Mouse (Mus musculus): Measurements from ENCODE around the gene Arpc1a. TPM values are rescaled to one million over a fixed set of nuclear protein-coding genes. Genes with fewer than 3 reads are reported as not detected.
A peak's percentile ranks its signal among the peaks of the same experiment; 100 is the strongest.
"Not testable (repeated sequence)": the region's sequence is repeated elsewhere in the genome, so short reads cannot be mapped to it uniquely, and the experiment has no call there.

Arpc1a gene
- total RNA-seq, 2 experiments from 2014 or later = 178 to 190 TPM

DNA sequence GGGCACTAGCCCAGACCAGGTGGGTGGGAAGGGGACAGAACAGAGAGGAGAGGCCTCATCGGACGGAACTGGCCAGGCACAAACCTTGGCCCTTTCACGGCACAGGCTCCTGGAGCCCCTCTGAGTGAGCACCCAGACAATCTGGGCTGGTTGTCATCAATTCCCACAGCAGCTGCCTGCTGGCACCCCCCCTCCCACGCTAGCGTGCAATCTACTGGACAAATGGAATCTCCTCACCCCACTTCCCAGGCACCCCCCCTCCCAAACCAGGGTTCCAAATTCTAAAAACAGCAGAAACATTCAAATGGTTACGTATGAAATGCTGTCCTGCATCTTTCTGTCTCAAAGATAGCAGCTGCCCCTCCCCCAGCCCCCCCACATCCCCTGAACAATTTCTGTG is 46.1 kb downstream of the Arpc1a start:
- DNase-seq (ENCODE audit: extremely low spot score in 1 of 2, low spot score in 2 of 2); intact Hi-C loops (cut with DNase I): not testable (repeated sequence)

DNA sequence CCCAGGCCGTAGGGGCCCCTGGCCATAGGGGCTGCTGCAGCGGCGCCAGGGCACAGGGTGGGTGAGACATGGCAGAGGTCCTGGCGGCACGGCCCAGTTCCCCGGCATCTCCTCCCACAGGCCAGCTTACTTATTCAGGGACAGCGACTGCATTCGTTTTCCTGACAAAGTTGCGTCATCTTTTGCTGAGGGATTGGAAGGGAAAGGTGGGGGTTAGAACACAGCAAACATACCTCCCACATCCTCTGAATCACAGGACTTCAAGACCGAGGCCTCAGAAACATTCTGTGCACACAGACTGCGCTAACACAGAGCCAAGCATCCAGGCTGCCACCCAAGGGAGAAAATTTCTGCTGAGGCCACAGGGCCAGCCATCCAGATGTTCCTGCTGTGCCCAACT is 46.6 kb downstream of the Arpc1a start:
- intact Hi-C loops (cut with DNase I) = no loop called here
- no peak for DNase-seq (ENCODE audit: extremely low spot score in 1 of 2, low spot score in 2 of 2)

DNA sequence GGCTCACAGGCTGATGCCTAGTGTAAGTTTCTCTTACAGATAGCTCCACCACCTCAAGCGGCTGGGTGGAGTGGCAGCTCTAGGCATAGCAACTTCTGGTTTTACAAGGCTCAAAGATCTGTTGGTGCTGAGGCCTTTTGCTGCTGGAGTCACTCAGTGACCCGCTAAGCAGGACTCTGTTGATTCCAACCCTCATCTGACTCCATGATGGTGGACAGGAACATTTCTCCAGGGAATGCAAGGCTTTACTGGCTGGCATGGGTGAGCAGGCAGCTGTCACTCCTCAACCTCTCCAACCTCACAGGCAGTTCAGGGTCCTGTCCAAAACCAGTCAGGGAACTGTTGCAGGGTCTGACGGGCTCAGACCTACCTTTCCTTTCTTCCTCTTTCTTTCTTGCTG is 47.4 kb downstream of the Arpc1a start:
- no peak for DNase-seq (ENCODE audit: extremely low spot score in 1 of 2, low spot score in 2 of 2)
- intact Hi-C loops (cut with DNase I) = no loop called here

DNA sequence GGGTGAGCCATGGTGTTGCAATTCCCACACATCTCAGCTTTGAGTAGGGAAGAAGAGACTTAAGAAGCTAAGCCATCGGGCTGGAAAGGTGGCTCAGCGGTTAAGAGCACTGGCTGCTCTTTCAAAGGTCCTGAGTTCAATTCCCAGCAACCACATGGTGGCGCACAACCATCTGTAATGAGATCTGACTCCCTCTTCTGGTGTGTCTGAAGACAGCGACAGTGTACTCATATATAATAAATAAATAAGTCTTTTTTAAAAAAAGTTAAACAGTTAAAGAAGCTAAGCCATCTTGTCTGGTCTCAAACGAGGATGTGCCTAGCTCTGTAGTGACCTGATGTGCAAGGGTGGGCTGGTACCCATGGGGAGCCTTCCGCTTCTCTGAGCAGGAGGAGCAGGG is 49.6 kb downstream of the Arpc1a start:
- DNase-seq (ENCODE audit: extremely low spot score in 1 of 2, low spot score in 2 of 2); intact Hi-C loops (cut with DNase I): not testable (repeated sequence)

GRCm38 (mm10) chr5:145138836-145139235 is 55.2 kb downstream of the Arpc1a start:
- no peak for DNase-seq (ENCODE audit: extremely low spot score in 1 of 2, low spot score in 2 of 2)
- intact Hi-C loops (cut with DNase I) = no loop called here

GRCm38 (mm10) chr5:145139571-145140519 is 56.2 kb downstream of the Arpc1a start, which contains the start of the genes Pdap1 and Bud31:
Gene Pdap1 (minus strand): TSS chr5:145140238.
Gene Bud31 (plus strand): TSS chr5:145140362.
- intact Hi-C loops (cut with DNase I) = loop anchor here (1.0 kb wide), 1 partner anchor 27 kb away; the partner anchor contains the start of genes Cpsf4 and Ptcd1
- DNase-seq (ENCODE audit: extremely low spot score in 1 of 2, low spot score in 2 of 2) = peak; percentile 92 to 96

- no peak for DNase-seq (ENCODE audit: extremely low spot score in 1 of 2, low spot score in 2 of 2)
- intact Hi-C loops (cut with DNase I) = loop anchor here (1.0 kb wide), 1 partner anchor 27 kb away; the partner anchor contains the start of genes Cpsf4 and Ptcd1
Observed at GRCm38 (mm10) chr5:145140611-145141010, 57.0 kb downstream of the Arpc1a start.

DNA sequence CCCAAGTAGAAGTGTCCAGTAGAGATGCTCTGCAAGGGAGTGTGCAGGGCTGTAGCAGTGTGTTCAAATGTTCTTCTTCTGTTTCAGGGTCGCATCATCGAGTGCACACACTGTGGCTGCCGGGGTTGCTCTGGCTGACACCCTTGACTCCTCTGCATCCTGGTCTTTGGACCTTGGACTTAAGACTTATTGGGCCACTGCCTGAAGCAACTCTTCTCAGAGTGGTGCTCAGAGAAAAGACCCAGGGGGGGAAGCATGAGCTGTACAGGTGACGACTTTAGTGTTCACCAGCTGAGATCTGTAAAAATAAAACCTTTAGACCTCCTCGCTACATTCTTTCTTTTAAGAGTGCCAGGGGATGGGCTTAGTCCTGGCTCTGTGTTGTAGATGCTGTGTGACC is 64.1 kb downstream of the Arpc1a start:
- DNase-seq (ENCODE audit: extremely low spot score in 1 of 2, low spot score in 2 of 2) = no peak
- intact Hi-C loops (cut with DNase I) = no loop called here

DNA sequence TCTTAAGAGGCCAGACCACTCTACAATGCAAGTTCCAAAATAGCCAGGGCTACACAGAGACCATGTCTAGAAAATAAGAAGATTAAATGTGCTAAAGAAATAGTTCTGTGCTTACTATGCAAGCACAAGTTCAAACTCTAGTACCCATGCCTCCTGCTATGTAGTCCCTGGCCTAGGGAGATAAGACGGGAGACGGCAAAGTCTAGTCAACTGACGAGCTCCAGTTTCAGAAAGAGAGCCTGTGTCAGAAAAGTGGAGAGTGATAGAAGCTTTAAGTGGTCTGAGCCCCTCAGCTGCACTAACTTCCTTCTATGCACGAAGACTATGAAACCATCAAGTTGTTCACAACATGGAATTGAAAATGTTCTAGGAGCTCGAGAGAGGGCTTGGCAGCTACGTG is 65.7 kb downstream of the Arpc1a start:
- intact Hi-C loops (cut with DNase I) = no loop called here
- DNase-seq (ENCODE audit: extremely low spot score in 1 of 2, low spot score in 2 of 2) = no peak

DNA sequence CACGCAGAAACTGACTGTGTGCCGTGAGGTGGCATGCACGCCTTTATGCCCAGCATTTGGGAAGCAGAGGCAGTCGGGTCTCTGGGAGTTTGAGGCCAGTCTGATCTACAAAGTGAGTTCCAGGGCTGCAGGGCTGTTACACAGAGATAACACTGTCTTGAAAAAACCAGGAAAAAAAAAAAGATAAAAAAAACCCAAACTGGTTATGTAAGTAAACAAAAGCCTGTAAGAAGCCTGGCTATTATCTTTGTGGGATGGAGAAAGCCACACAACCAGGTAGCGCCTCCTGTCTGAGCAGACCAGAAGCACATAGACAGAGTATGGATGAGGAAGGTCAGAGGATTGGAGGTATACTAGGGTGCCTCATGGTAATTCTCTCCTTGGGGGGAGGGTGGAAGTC is 69.1 kb downstream of the Arpc1a start:
- no peak for DNase-seq (ENCODE audit: extremely low spot score in 1 of 2, low spot score in 2 of 2)
- intact Hi-C loops (cut with DNase I) = no loop called here

Other genes with a start within 250 kb of the Arpc1a start
- 10 to 100 TPM; 39.4 to 40.2 TPM for gene Smurf1, start 118.0 kb upstream of the Arpc1a start, total RNA-seq (2021)
- gene Gm4871, start 51.1 kb upstream of the Arpc1a start, total RNA-seq (2021) = not detected
- not detected for gene 1700018F24Rik, start 40.8 kb upstream of the Arpc1a start, total RNA-seq (2021)
- not detected for gene Kpna7, start 200 bp downstream of the Arpc1a start, total RNA-seq (2021)
- 10 to 100 TPM; 28.3 to 30.3 TPM for gene Arpc1b, start 30.4 kb downstream of the Arpc1a start, total RNA-seq (2021)
- 100 to 1,000 TPM; 106 to 111 TPM for gene Pdap1, start 56.4 kb downstream of the Arpc1a start, total RNA-seq (2021)
- gene Bud31, start 56.5 kb downstream of the Arpc1a start, total RNA-seq (2021) = 10 to 100 TPM; 85.7 to 86.1 TPM
- 10 to 100 TPM; 14.2 to 16.1 TPM for gene Ptcd1, start 83.3 kb downstream of the Arpc1a start, total RNA-seq (2021)
- 10 to 100 TPM; 29.1 to 29.2 TPM for gene Cpsf4, start 83.4 kb downstream of the Arpc1a start, total RNA-seq (2021)
- gene Atp5j2, start 108.2 kb downstream of the Arpc1a start, total RNA-seq (2021) = 100 to 1,000 TPM; 267 to 289 TPM
- 10 to 100 TPM in 1 of 2 experiments, 1 to 10 TPM in 1; 10.0 to 10.3 TPM for gene Zkscan14, start 118.0 kb downstream of the Arpc1a start, total RNA-seq (2021)
- 10 to 100 TPM; 15.0 to 15.2 TPM for gene Zkscan5, start 120.7 kb downstream of the Arpc1a start, total RNA-seq (2021)
- gene Zfp655, start 147.9 kb downstream of the Arpc1a start, total RNA-seq (2021) = 10 to 100 TPM; 24.8 to 27.9 TPM
- gene Zscan25, start 196.7 kb downstream of the Arpc1a start, total RNA-seq (2021) = 10 to 100 TPM; 13.9 to 17.1 TPM

Data from left cerebral cortex, postnatal 10 days (tissue).